Comparison of ENCODE assay signal across 8 mouse cellular contexts in genomic region chr9:30919686-30920085, GRCm38 (mm10). TPM values are rescaled to one million over a fixed set of nuclear protein-coding genes. Genes with fewer than 3 reads are reported as not detected.
DNase-seq lines count a peak whose midpoint lies in the region; ATAC-seq and TF ChIP-seq lines count a peak whose summit lies in the region.

No protein-coding gene starts in this region.

- WGBS in kidney, postnatal 0 days = 70% methylated on average over 9 of the region's 9 CpGs

- H3K27me3 ChIP-seq in kidney, postnatal 0 days (ENCODE audit: insufficient read depth, low read length) = peaks cover 9% of the 10 kb centered on the region; the same call in 1 of the 2 replicates

- H3K9ac ChIP-seq in kidney, postnatal 0 days (ENCODE audit: low read depth, low read length) = no peak overlapping the region

- no peaks in the 10 kb centered on the region for H3K36me3 ChIP-seq in kidney, postnatal 0 days (ENCODE audit: insufficient read depth, low read length)

- no peak for ATAC-seq in kidney, postnatal 0 days (replicated peaks; ENCODE audit: low FRiP score, low read depth)

- H3K27ac ChIP-seq in kidney, postnatal 0 days = peak overlapping the region; percentile 8; the same call in 1 of the 2 replicates

- H3K4me2 ChIP-seq in kidney, postnatal 0 days (ENCODE audit: low read length) = peak overlapping the region; percentile 86; the same call in 1 of the 2 replicates

- no peak for TF ChIP-seq CTCF in kidney, postnatal 0 days (IDR thresholded peaks at IDR 0.05; ENCODE audit: low read depth)

- DNase-seq in cerebellum, postnatal 10 days = peak; percentile 58 to 69
- no peak for DNase-seq in cerebellum, adult 9-11 months
- DNase-seq in ovary, postnatal 10 days (ENCODE audit: low spot score) = peak; percentile 22
- DNase-seq in ovary, adult 18-20 months (ENCODE audit: low spot score) = no peak
- no peak for DNase-seq in kidney, postnatal 0 days (ENCODE audit: low spot score)
- no peak for DNase-seq in right cerebral cortex, adult 2 months (ENCODE audit: low spot score in 2 of 2)
- DNase-seq in spleen, postnatal 14 days (ENCODE audit: low spot score in 2 of 2) = no peak
- no peak for DNase-seq in thymus, postnatal 14 days

- peaks cover 13% of the 10 kb centered on the region for H3K4me1 ChIP-seq in kidney, postnatal 0 days (replicated peaks; ENCODE audit: insufficient read depth, low read length)

- H3K9me3 ChIP-seq in kidney, postnatal 0 days (replicated peaks; ENCODE audit: low read length) = no peaks in the 10 kb centered on the region

- no peak overlapping the region for H3K4me3 ChIP-seq in kidney, postnatal 0 days (replicated peaks; ENCODE audit: low read depth, low read length)

RNA-seq across cellular contexts. Expression of gene Adamts15, which starts 2.6 kb away (rescaled TPM):
- 4.9 and 5.8 TPM in 2 replicates for polyA plus RNA-seq in kidney, postnatal 0 days (2015; fragmentation: Nextera tagmentation; extraction: Ambion mirVana)

RNA-seq across cellular contexts. Expression of gene Adamts8, which starts 22.7 kb away (rescaled TPM):
- polyA plus RNA-seq in kidney, postnatal 0 days (2015; fragmentation: Nextera tagmentation; extraction: Ambion mirVana) = 0.66 and 0.80 TPM in 2 replicates

Comparison
In these comparisons a context has a peak if more than half of its experiments do, and no peak if none do; other contexts are left out.
1. DNase-seq: peak in cerebellum, postnatal 10 days (2 of 2) and ovary, postnatal 10 days (single experiment); none in cerebellum, adult 9-11 months (single experiment), ovary, adult 18-20 months (single experiment), kidney, postnatal 0 days (single experiment), right cerebral cortex, adult 2 months (0 of 2), spleen, postnatal 14 days (0 of 2) and thymus, postnatal 14 days (single experiment).